Mouse (Mus musculus): ENCODE data around the gene Pgam1. TPM values are rescaled to one million over a fixed set of nuclear protein-coding genes. Genes with fewer than 3 reads are reported as not detected.

Pgam1 gene
- polyA plus RNA-seq, 1 experiment from 2014 or later, result 694 TPM

DNA sequence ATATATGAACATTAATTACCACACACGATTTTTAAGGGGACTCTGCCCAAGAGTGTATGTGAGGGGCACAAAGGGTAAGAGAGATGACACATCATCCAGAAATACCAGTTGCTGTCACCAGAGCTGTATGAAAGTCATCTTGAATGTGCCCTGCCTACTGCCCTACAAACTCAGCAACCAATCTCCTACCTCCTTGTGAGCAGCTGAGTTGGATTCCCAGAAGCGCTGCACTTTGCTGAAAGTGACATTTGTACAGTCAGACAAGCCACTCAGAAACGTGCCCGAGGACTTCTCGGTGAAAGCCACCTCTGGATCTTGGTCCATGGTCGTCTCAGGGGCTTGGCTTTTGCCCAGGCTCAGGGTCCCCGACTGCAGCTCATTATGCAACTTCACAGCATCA lies 16.8 kb upstream of the Pgam1 start:
- Histone ChIP-seq H3K36me3 (ENCODE audit: control insufficient read depth, insufficient read depth) (peaks cover 4% of the 10 kb centered on the region; the same call in 1 of the 2 replicates), H3K27ac (ENCODE audit: low read length) (no peak overlapping the region), H3K4me2 (ENCODE audit: low read depth, low read length) (peak overlapping the region; percentile 92), H3K27me3 (ENCODE audit: control insufficient read depth, insufficient read depth, low read length) (no peaks in the 10 kb centered on the region), H3K4me1 (ENCODE audit: control insufficient read depth, insufficient read depth, low read length) (peaks cover 15% of the 10 kb centered on the region), H3K9ac (ENCODE audit: low read length) (peak overlapping the region; percentile 57), H3K9me3 (replicated peaks; ENCODE audit: control insufficient read depth, low read length) (no peaks in the 10 kb centered on the region), H3K4me3 (ENCODE audit: low read length) (peak overlapping the region; percentile 60)
- WGBS, result 31% methylated on average over 7 of the region's 7 CpGs
- no peak for ATAC-seq (replicated peaks; ENCODE audit: extremely low read depth, insufficient read depth, low FRiP score)

DNA sequence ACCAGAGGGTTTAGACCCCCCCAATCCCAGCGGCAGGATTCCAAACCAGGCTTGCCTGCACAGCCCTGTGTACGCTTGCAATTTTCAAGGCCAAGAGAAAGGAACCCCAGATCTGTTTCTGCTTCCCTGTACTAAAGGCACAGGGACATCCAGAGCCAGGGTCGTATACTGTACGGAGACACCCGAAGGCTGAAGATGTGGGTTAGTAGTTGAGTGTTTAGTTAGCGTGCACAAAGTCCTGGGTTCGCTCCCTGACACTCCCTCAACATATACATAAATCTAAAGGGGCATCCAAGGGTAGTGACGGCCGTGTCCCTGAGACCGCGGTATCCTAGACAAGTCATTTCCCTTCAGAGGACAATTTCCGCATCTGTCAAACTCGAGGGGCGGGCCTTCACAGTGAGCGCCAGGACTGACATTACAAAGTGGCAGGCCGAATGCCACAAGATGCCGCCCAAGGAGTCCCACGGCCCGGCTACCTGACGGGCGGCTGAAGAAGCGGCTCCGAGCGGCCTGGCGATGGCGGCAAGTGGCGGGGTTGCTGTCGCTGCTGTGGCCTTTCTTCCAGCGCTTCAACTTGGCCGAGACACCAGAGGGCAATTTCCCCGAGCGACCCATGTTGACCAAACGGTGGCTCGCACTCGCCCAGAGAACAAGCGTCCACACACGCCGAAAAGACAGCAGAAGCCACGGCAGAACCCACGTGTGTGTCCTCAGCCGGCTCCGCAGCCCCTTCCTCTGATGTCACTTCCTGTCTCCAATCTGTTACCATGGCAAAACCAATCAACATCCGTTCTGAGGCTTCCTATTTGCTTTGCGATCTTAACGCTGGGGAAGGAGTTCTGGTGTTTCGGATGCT lies 16.0 kb upstream of the Pgam1 start, which contains the start of gene Rrp12:
Gene Rrp12 (minus strand): TSS at position 714 of the 859 bp plus-strand sequence.
- Histone ChIP-seq H3K27ac (ENCODE audit: low read length) (no peak within 1 kb of the TSS), H3K36me3 (ENCODE audit: control insufficient read depth, insufficient read depth) (peaks cover 3% of the 10 kb centered on the region; the same call in 1 of the 2 replicates), H3K27me3 (ENCODE audit: control insufficient read depth, insufficient read depth, low read length) (no peaks in the 10 kb centered on the region), H3K4me1 (ENCODE audit: control insufficient read depth, insufficient read depth, low read length) (peaks cover 15% of the 10 kb centered on the region), H3K9ac (ENCODE audit: low read length) (peak within 1 kb of the TSS; percentile 68), H3K9me3 (replicated peaks; ENCODE audit: control insufficient read depth, low read length) (no peaks in the 10 kb centered on the region), H3K4me3 (ENCODE audit: low read length) (peak within 1 kb of the TSS; percentile 60), H3K4me2 (ENCODE audit: low read depth, low read length) (peak within 1 kb of the TSS; percentile 92)
- ATAC-seq (replicated peaks; ENCODE audit: extremely low read depth, insufficient read depth, low FRiP score), result peak; percentile 90
- 1% methylated on average over 46 of the region's 46 CpGs for WGBS

DNA sequence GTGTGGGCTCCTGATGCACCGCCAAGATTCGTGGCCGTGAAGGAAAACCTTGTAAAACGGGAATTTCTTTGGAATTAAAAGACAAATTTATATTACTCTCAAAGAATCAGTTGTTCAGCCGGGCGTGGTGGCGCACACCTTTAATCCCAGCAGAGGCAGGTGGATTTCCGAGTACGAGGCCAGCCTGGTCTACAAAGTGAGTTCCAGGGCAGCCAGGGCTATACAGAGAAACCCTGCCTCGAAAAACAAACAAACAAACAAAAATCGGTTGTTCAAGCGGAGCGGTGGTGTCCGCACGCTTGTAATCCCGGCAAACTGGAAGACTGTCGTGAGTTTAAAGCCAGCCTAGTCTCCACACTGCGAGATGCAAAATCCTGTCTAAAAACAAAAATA lies 15.4 kb upstream of the Pgam1 start:
- H3K4me3 ChIP-seq (ENCODE audit: low read length), result peak overlapping the region; percentile 60
- H3K4me1 ChIP-seq (ENCODE audit: control insufficient read depth, insufficient read depth, low read length), result peaks cover 15% of the 10 kb centered on the region
- H3K9me3 ChIP-seq (replicated peaks; ENCODE audit: control insufficient read depth, low read length), result no peaks in the 10 kb centered on the region
- no peaks in the 10 kb centered on the region for H3K27me3 ChIP-seq (ENCODE audit: control insufficient read depth, insufficient read depth, low read length)
- WGBS, result 16% methylated on average over 18 of the region's 18 CpGs
- H3K4me2 ChIP-seq (ENCODE audit: low read depth, low read length), result peak overlapping the region; percentile 92
- no peak overlapping the region for H3K27ac ChIP-seq (ENCODE audit: low read length)
- H3K36me3 ChIP-seq (ENCODE audit: control insufficient read depth, insufficient read depth), result no peaks in the 10 kb centered on the region; the same call in 1 of the 2 replicates
- peak overlapping the region; percentile 68 for H3K9ac ChIP-seq (ENCODE audit: low read length)
- no peak for ATAC-seq (replicated peaks; ENCODE audit: extremely low read depth, insufficient read depth, low FRiP score)

DNA sequence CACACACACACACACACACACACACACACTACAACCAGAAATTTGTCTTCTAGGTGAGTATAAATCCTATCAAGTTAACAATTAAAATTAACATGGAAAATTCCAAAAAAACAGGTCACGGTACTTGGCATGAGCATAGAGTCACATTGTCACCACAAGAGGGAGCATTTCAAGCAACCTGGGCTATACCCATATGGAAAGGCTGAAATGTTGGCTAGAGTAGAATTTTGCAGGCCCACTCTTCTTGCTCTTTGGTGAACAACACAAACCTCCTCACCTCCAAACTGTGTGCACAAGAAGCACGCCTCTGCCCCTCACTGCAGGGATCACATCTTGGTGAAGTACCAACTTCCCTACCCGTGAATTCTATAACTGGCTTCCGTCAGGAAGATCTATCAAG lies 12.9 kb upstream of the Pgam1 start:
- H3K27ac ChIP-seq (ENCODE audit: low read length), result no peak overlapping the region
- 51% methylated on average over 4 of the region's 4 CpGs for WGBS
- H3K9me3 ChIP-seq (replicated peaks; ENCODE audit: control insufficient read depth, low read length), result no peaks in the 10 kb centered on the region
- H3K27me3 ChIP-seq (ENCODE audit: control insufficient read depth, insufficient read depth, low read length), result no peaks in the 10 kb centered on the region
- no peaks in the 10 kb centered on the region for H3K36me3 ChIP-seq (ENCODE audit: control insufficient read depth, insufficient read depth)
- H3K4me3 ChIP-seq (ENCODE audit: low read length), result no peak overlapping the region
- H3K4me2 ChIP-seq (ENCODE audit: low read depth, low read length), result no peak overlapping the region
- peaks cover 22% of the 10 kb centered on the region for H3K4me1 ChIP-seq (ENCODE audit: control insufficient read depth, insufficient read depth, low read length)
- H3K9ac ChIP-seq (ENCODE audit: low read length), result no peak overlapping the region
- ATAC-seq (replicated peaks; ENCODE audit: extremely low read depth, insufficient read depth, low FRiP score), result no peak

DNA sequence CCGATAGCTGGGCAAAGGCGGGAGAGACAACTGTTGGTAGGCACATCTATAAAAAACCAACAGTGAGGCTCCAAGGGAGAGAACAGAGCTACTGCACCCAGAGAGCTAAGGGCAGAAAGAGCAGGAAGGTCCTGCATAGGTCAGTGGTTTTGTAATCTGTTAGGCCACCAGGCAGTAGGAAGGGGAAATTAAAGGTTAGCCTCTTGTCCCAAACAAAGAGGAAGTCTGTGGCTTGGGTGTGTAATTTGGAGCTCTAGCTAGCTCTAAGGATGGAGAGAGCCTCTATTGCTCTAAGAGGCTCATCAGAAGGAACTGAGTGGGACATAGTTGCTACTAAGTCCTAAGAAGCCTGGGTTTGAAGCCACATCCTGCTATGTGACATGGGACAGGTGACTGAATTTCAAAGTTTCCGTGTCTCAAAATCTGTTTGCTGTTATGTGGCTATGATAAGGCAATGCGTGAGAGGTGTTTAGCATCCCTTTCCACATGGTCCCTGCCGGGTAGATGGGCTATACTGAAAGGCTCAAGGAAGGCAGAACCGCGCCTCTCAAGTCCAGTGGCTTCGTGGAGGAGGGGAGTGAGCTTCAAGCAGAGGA lies 11.1 kb upstream of the Pgam1 start:
- WGBS, result 79% methylated on average over 8 of the region's 8 CpGs

DNA sequence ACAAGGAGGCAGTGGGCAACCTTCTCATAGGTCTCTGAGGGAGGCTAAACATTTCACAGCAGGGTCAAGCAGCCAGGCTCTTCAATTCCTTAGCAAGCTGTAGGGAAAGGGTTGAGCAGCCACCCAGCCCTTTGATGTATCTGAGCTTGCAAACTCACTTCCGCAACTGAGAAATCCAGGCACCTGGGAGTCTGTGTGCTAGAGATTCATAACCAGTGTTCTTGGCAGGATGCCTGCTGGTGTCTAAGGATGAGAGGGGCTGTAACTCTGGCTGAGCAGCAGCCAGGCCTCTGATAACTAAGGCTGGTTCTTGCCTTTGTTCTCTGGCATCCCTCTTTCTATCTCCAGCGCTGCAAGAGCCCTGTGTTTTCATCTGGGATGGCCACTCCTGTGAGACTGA lies 10.0 kb upstream of the Pgam1 start:
- Histone ChIP-seq H3K36me3 (ENCODE audit: control insufficient read depth, insufficient read depth) (no peaks in the 10 kb centered on the region), H3K9ac (ENCODE audit: low read length) (no peak overlapping the region), H3K4me3 (ENCODE audit: low read length) (no peak overlapping the region), H3K4me2 (ENCODE audit: low read depth, low read length) (no peak overlapping the region), H3K4me1 (ENCODE audit: control insufficient read depth, insufficient read depth, low read length) (peaks cover 13% of the 10 kb centered on the region; the same call in 1 of the 2 replicates), H3K27me3 (ENCODE audit: control insufficient read depth, insufficient read depth, low read length) (no peaks in the 10 kb centered on the region), H3K27ac (ENCODE audit: low read length) (peak overlapping the region; percentile 47), H3K9me3 (replicated peaks; ENCODE audit: control insufficient read depth, low read length) (no peaks in the 10 kb centered on the region)
- ATAC-seq (replicated peaks; ENCODE audit: extremely low read depth, insufficient read depth, low FRiP score), result 0 out of 2 replicates have a peak, but pooled peaks have one; percentile 19
- WGBS, result 14% methylated on average over 2 of the region's 2 CpGs

More for the DNA sequence above, 11.1 kb upstream of the Pgam1 start:
- Histone ChIP-seq H3K9me3 (replicated peaks; ENCODE audit: control insufficient read depth, low read length) (no peaks in the 10 kb centered on the region), H3K4me2 (ENCODE audit: low read depth, low read length) (no peak overlapping the region), H3K36me3 (ENCODE audit: control insufficient read depth, insufficient read depth) (no peaks in the 10 kb centered on the region), H3K27ac (ENCODE audit: low read length) (no peak overlapping the region), H3K4me3 (ENCODE audit: low read length) (no peak overlapping the region), H3K27me3 (ENCODE audit: control insufficient read depth, insufficient read depth, low read length) (no peaks in the 10 kb centered on the region), H3K9ac (ENCODE audit: low read length) (no peak overlapping the region), H3K4me1 (ENCODE audit: control insufficient read depth, insufficient read depth, low read length) (peaks cover 10% of the 10 kb centered on the region)
- no peak for ATAC-seq (replicated peaks; ENCODE audit: extremely low read depth, insufficient read depth, low FRiP score)

DNA sequence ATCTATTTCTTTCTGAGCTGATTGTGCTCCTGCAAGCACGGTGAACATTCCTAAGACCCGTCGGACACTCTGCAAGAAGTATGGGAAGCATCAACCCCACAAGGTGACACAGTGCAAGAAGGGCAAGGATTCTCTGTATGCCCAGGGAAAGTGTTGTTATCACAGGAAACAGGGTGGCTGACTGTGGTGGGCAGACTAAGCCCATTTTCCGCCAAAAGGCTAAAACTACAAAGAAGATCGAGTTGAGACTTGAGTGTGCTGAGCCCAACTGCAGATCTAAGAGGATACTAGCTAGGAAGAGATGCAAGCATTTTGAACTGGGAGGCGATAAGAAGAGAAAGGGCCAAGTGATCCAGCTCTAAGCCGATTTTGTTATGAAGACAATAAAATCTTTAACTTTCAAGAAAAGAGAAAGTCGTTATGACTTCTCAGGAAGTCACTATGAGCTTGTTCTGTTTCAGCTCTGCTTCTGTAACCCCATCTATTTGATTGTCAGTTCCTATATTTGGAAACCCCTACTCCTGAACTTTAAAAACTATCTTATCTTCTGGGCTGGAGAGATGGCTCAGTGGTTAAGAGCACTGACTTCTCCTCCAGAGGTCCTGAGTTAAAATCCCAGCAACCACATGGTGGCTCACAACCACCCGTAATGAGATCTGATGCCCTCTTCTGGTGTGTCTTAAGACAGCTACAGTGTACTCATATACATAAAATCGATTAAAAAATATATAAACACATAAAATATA lies 8.7 kb upstream of the Pgam1 start:
- H3K4me3 ChIP-seq (ENCODE audit: low read length), result no peak overlapping the region
- peaks cover 20% of the 10 kb centered on the region for H3K4me1 ChIP-seq (ENCODE audit: control insufficient read depth, insufficient read depth, low read length)
- no peak for ATAC-seq (replicated peaks; ENCODE audit: extremely low read depth, insufficient read depth, low FRiP score)
- no peak overlapping the region for H3K27ac ChIP-seq (ENCODE audit: low read length)
- no peaks in the 10 kb centered on the region for H3K27me3 ChIP-seq (ENCODE audit: control insufficient read depth, insufficient read depth, low read length)
- no peak overlapping the region for H3K4me2 ChIP-seq (ENCODE audit: low read depth, low read length)
- H3K9me3 ChIP-seq (replicated peaks; ENCODE audit: control insufficient read depth, low read length), result no peaks in the 10 kb centered on the region
- no peaks in the 10 kb centered on the region for H3K36me3 ChIP-seq (ENCODE audit: control insufficient read depth, insufficient read depth)
- H3K9ac ChIP-seq (ENCODE audit: low read length), result no peak overlapping the region
- WGBS, result 65% methylated on average over 10 of the region's 10 CpGs

DNA sequence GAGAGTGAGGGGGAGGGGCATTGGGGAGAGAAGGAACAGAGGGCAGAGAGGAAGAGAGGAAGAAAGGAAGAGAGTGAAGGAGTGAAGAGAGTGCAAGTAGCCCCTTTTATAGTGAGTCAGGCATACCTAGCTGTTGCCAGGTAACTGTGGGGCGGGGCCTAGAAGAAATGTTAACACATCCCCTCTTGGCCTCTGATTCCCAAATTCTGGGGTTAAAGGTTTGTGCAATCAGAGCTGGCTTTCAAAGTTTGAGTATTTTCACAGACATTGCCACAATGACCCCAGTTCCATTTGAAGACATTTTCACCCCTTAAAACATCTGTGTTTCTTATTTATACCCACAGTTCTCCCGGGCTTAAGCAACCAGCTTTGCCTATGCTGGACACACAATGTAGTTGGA lies 6.5 kb upstream of the Pgam1 start:
- H3K9me3 ChIP-seq (replicated peaks; ENCODE audit: control insufficient read depth, low read length), result no peaks in the 10 kb centered on the region
- H3K27ac ChIP-seq (ENCODE audit: low read length), result no peak overlapping the region
- H3K4me3 ChIP-seq (ENCODE audit: low read length), result no peak overlapping the region
- no peak overlapping the region for H3K9ac ChIP-seq (ENCODE audit: low read length)
- no peaks in the 10 kb centered on the region for H3K36me3 ChIP-seq (ENCODE audit: control insufficient read depth, insufficient read depth)
- ATAC-seq (replicated peaks; ENCODE audit: extremely low read depth, insufficient read depth, low FRiP score), result no peak
- H3K4me2 ChIP-seq (ENCODE audit: low read depth, low read length), result no peak overlapping the region
- no peaks in the 10 kb centered on the region for H3K27me3 ChIP-seq (ENCODE audit: control insufficient read depth, insufficient read depth, low read length)
- H3K4me1 ChIP-seq (ENCODE audit: control insufficient read depth, insufficient read depth, low read length), result peaks cover 20% of the 10 kb centered on the region
- WGBS, result 81% methylated on average over 2 of the region's 2 CpGs
